Mouse (Mus musculus): ENCODE results near the gene Gramd4. TPM values are rescaled to one million over a fixed set of nuclear protein-coding genes. Genes with fewer than 3 reads are reported as not detected.

Gramd4 gene
- total and polyA plus RNA-seq, 3 experiments = 0.17 to 0.66 (median 0.56) TPM

DNA sequence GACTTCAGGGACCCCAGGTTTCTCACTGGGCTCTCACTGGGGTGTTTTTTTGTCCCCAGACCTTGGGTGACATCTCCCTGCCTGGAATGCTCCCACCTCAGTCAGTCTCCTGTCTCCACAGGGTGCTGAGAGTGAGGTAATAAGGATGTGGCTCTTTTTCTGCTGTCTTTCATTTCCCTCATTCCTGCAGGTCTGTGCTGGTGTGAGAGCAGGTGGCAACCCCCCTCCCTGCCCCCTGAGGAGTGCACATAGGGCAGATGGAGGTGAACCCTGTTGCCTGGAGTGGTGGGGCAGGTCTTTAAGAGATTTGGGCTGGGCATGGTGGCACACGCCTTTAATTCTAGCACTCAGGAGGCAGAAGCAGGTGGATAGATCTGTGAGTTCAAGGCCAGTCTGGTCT, 13.7 kb downstream of the Gramd4 start:
- H3K9ac ChIP-seq (ENCODE audit: insufficient read depth, low read depth) = no peak overlapping the region
- no peak overlapping the region for H3K4me3 ChIP-seq (replicated peaks in 1 of 3; ENCODE audit: low read depth in 2 of 3, low read length in 2 of 3, poor library complexity in 1 of 3)
- H3K27ac ChIP-seq (ENCODE audit: insufficient read depth, low read depth) = no peak overlapping the region
- no peak for DNase-seq (ENCODE audit: extremely low read depth)
- H3K27me3 ChIP-seq (replicated peaks) = peaks cover 10% of the 10 kb centered on the region
- no peak for TF ChIP-seq TCF12 (IDR thresholded peaks at IDR 0.05; ENCODE audit: low read depth, low read length)
- TF ChIP-seq MXI1 (IDR thresholded peaks at IDR 0.05; ENCODE audit: low read depth, low read length) = no peak
- no peak for TF ChIP-seq UBTF (IDR thresholded peaks at IDR 0.05; ENCODE audit: low read depth, low read length)
- no peak for TF ChIP-seq PAX5 (IDR thresholded peaks at IDR 0.05; ENCODE audit: low read length)
- TF ChIP-seq JUN (IDR thresholded peaks at IDR 0.05; ENCODE audit: insufficient read depth, low read depth, low read length) = no peak
- TF ChIP-seq MEF2A (IDR thresholded peaks at IDR 0.05; ENCODE audit: borderline replicate concordance, low read depth, low read length) = no peak
- TF ChIP-seq IRF4 (IDR thresholded peaks at IDR 0.05; ENCODE audit: low read depth, low read length) = no peak
- TF ChIP-seq BHLHE40 (IDR thresholded peaks at IDR 0.05; ENCODE audit: low read depth, low read length) = no peak
- TF ChIP-seq KAT2A (IDR thresholded peaks at IDR 0.05; ENCODE audit: insufficient replicate concordance, low read length) = no peak
- TF ChIP-seq MAX (IDR thresholded peaks at IDR 0.05; ENCODE audit: low read length) = no peak
- no peak for TF ChIP-seq ZC3H11A (IDR thresholded peaks at IDR 0.05; ENCODE audit: low read depth, low read length)
- no peak for TF ChIP-seq CHD2 (IDR thresholded peaks at IDR 0.05; ENCODE audit: low read length)
- no peak for TF ChIP-seq POLR2AphosphoS2 (IDR thresholded peaks at IDR 0.05; ENCODE audit: low read depth, low read length)
- TF ChIP-seq ETS1 (conservative IDR thresholded peaks at IDR 0.05; ENCODE audit: low read depth, low read length) = no peak
- H3K4me1 ChIP-seq (ENCODE audit: control insufficient read depth in 1 of 2, insufficient read depth in 2 of 2) = peaks cover 18 to 64% of the 10 kb centered on the region in 2 experiments
- in situ Hi-C loops (cut with MboI; ENCODE audit: low pct_ligation_motif_present, low pct_unique_long_range_greater_than_20kb, low sequenced_read_pairs) = no loop called here
- dilution Hi-C loops (cut with MboI; ENCODE audit: extremely low pct_ligation_motif_present, extremely low pct_unique_long_range_greater_than_20kb, low sequenced_read_pairs) = no loop called here
- no peak overlapping the region for H3K4me2 ChIP-seq (ENCODE audit: insufficient read depth, low read depth, poor library complexity, severe bottlenecking)
- no peaks in the 10 kb centered on the region for H3K9me3 ChIP-seq (replicated peaks; ENCODE audit: low read length)
- no peaks in the 10 kb centered on the region for H3K36me3 ChIP-seq (replicated peaks in 1 of 2; ENCODE audit: control insufficient read depth in 1 of 2, insufficient read depth in 1 of 2, low read length in 1 of 2)
- no peaks in the 10 kb centered on the region for H3K79me2 ChIP-seq (replicated peaks; ENCODE audit: control insufficient read depth, extremely low read depth, insufficient read depth, poor library complexity, severe bottlenecking)

DNA sequence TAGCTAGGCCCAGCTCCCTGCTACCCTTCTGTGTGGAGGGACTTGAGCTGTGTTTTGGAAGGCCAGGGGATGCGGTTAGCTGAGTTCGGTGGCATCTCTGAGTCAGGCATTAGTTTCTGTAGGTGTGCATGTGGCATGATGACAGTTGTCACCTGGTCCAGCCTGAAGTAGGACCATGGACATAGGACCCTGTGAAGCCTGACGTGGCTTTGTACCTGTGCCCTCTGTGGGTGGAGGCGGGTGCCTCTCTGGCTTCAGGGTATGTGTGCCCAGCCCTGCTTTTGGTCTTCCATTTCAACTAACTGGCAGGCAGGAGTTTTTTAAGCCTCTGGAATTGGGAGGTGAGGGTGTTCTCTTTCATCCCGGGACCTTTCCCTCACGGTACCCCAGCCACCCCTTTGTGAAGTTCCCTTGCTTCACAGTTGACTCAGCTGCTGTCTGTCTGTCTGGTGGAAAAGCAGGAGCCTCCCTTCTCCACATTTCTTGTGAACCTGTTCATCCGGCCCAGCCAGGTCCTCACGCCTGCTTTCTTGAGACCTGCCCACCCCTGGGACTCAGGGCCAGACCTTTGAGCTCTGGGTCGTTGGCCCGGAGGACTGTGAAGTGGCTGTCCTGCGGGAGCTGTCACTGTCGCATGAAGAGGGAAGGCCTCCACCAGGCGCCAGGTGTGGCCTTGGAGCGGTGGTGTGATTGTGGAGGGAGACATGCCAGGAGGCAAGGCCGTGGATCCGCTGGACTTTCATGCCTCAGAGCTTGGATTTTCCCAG, 16.9 kb downstream of the Gramd4 start:
- Histone ChIP-seq H3K27ac (ENCODE audit: insufficient read depth, low read depth) (no peak overlapping the region), H3K79me2 (replicated peaks; ENCODE audit: control insufficient read depth, extremely low read depth, insufficient read depth, poor library complexity, severe bottlenecking) (no peaks in the 10 kb centered on the region), H3K4me3 (replicated peaks in 1 of 3; ENCODE audit: low read depth in 2 of 3, low read length in 2 of 3, poor library complexity in 1 of 3) (no peak overlapping the region), H3K9me3 (replicated peaks; ENCODE audit: low read length) (no peaks in the 10 kb centered on the region), H3K4me2 (ENCODE audit: insufficient read depth, low read depth, poor library complexity, severe bottlenecking) (no peak overlapping the region), H3K4me1 (ENCODE audit: control insufficient read depth in 1 of 2, insufficient read depth in 2 of 2) (peaks cover 2 to 35% of the 10 kb centered on the region in 2 experiments), H3K9ac (ENCODE audit: insufficient read depth, low read depth) (no peak overlapping the region), H3K36me3 (replicated peaks in 1 of 2; ENCODE audit: control insufficient read depth in 1 of 2, insufficient read depth in 1 of 2, low read length in 1 of 2) (no peaks in the 10 kb centered on the region), H3K27me3 (replicated peaks) (peaks cover 22% of the 10 kb centered on the region)
- TF ChIP-seq JUN (IDR thresholded peaks at IDR 0.05; ENCODE audit: insufficient read depth, low read depth, low read length) (no peak), JUND (conservative IDR thresholded peaks at IDR 0.05; ENCODE audit: low read depth, low read length) (no peak), MXI1 (IDR thresholded peaks at IDR 0.05; ENCODE audit: low read depth, low read length) (no peak), IRF4 (IDR thresholded peaks at IDR 0.05; ENCODE audit: low read depth, low read length) (no peak), NELFE (IDR thresholded peaks at IDR 0.05; ENCODE audit: low read depth, low read length) (no peak)
- dilution Hi-C loops (cut with MboI; ENCODE audit: extremely low pct_ligation_motif_present, extremely low pct_unique_long_range_greater_than_20kb, low sequenced_read_pairs) (no loop called here), in situ Hi-C loops (cut with MboI; ENCODE audit: low pct_ligation_motif_present, low pct_unique_long_range_greater_than_20kb, low sequenced_read_pairs) (no loop called here)
- DNase-seq (ENCODE audit: extremely low read depth) = no peak
